Mouse (Mus musculus) cerebellum, postnatal 10 days (tissue): ENCODE results near the gene Klhl32.
A peak's percentile ranks its signal among the peaks of the same experiment; 100 is the strongest.
"Not testable (repeated sequence)": the region's sequence is repeated elsewhere in the genome, so short reads cannot be mapped to it uniquely, and the experiment has no call there.

Source experiments
- DNase-seq, 2 experiments: peaks; one replicate each; pipeline ENCODE4 v3.0.0; 2021; ENCODE audit warnings: mixed read lengths in 2 of 2

Gene Klhl32

GRCm38 (mm10) chr4:24850401-24851325, at the start of gene Klhl32:
Gene Klhl32 (minus strand): TSS chr4:24851124.
- peak; percentile 91 to 94 for DNase-seq

DNA sequence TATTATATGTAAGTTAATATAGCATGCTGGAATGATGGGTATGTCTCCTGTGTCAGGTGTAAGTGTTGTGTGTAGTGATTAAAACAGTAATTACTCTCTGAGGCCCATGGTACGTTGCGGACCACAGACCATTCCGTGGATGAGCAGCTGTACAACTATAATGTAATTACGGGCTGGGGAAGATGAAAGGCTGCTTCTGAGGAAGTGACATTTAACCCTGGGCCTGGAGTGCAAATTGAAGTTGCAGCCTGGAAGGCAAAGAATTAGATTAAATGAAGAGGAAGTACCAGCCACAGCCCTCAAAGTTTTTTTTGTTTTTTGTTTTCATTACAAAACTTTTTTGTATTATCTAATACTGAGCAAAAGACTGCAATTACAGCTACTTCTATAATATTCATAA, 48.2 kb upstream of the Klhl32 start:
- no peak for DNase-seq

DNA sequence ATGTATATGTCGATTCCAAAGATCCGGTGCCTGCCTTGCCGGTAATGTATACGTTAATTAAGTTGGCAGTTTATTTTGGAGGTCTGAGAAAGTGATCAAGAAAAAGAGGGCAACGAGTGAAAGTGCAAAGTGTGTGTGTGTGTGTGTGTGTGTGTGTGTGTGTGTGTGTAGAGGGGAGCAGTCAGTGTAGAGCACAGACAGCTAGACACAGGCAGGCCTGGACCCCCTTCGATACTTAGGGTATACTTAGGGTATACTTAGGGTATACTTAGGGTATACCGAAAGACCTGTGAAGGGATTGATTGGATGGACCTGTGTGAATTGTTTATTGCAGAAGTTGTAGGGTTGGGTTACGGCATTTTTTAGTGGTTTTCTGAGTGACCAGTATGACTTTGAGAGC, 47.7 kb upstream of the Klhl32 start:
- DNase-seq, result peak; percentile 12 to 17

GRCm38 (mm10) chr4:24897851-24898515, 47.1 kb upstream of the Klhl32 start, which contains the start of gene Ndufaf4:
Gene Ndufaf4 (plus strand): TSS chr4:24898083.
- DNase-seq, result peak; percentile 100

DNA sequence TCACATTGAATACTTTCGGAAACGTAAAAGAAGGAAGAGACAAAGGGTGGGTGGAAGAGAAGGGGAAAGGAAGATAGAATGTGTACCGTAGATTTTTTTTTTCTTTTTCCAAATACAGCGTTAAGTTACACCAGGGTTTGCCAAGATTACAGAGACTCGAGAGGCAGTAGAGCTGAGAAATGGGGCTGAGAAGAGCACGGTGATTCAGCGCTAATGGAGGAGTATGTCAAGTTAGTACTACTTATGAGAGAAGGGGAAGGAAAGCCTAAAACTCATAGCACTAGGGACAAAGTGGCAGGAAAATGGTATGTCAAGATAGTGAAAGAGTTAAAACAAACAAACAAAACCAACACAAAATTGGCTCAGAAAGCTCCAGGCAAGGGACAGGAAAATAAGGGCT, 46.4 kb upstream of the Klhl32 start:
- DNase-seq, result no peak

- DNase-seq, result peak; percentile 44 to 67
These were observed 45.9 kb upstream of the Klhl32 start for GRCm38 (mm10) chr4:24896829-24897228.

GRCm38 (mm10) chr4:24894625-24895024, 43.7 kb upstream of the Klhl32 start:
- no peak for DNase-seq

DNA sequence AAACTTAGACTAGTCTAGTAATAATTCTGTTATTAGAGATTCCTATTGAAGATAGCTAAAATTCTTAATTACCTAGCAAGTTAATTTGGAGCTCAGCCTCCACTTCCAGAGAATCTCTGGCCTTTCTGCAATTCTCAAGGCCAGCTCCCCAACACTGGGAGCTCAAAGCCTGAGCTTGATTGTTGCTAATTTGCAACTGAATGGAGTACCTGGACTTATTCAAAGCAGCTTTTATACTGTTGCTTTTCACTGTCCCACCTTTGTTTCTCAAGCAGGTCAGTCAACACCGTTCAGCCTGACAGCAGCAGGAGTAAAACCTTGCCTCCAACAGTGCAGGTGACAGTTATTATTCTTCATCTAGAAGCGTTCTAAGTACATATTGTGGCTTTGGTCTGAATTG, 41.4 kb upstream of the Klhl32 start:
- DNase-seq, result not testable (repeated sequence)

- not testable (repeated sequence) for DNase-seq
These were observed 38.5 kb upstream of the Klhl32 start for GRCm38 (mm10) chr4:24889386-24889785.

- DNase-seq, result no peak
These were observed 18.3 kb upstream of the Klhl32 start for GRCm38 (mm10) chr4:24869230-24869629.

DNA sequence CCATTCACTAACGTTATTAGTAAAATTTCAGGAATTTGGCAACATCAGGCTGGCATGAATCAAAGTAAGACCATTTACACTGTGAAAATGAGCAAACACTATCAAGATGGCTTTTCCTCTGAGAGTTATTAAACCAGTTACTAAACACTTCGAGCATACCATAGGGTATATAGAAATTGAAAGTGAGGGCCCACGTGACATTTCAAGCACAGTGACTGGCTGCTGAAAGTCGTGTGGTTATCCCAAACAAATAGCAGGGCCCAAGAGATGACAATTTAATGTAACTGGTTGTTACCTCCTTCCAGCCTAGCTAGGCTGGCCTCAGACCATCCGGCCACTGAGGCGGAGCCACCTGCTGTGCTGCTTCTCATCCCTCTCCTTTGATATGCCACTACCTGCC, 14.8 kb upstream of the Klhl32 start:
- no peak for DNase-seq

DNA sequence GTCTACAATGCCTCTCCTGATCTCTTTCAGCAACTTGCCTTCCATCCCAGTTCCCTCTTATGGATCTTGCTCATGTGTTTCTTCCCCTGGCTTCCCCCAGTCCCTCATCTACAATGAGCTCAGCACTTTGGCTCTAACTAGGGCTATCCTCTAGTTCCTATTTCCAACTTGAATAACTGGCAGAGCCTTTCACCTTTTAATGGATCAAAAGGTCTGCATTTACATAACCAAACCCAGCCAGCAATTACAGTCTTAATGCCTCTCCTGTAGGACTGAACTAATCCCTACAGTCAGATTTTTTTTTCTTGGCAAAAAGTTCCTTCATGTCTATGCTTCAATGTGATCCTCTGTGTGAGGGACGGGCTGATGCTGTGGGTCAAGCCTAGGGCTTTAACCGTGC, 3.5 kb downstream of the Klhl32 start:
- no peak for DNase-seq

GRCm38 (mm10) chr4:24845546-24845945, 5.4 kb downstream of the Klhl32 start:
- DNase-seq, result no peak

GRCm38 (mm10) chr4:24838567-24838966, 12.4 kb downstream of the Klhl32 start:
- DNase-seq, result no peak

DNA sequence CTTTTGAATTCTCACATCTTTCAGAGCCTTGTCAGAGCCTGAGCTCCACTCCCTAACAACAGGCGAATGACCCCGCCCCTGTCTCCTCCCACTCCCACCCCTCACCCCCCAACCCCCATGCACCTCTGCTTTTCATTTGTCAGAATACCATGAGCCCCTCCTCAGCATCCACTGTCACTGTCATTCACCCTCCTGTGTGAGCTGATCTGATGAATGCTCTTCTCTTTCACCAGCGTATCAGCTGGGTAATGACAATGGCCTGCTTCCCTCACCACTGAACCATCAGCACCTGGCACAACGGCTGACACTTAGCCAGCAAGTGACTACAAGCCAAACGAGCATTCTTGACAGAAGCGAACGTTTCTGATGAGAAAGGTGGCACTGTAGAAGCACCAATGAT, 15.4 kb downstream of the Klhl32 start:
- peak; percentile 34 to 46 for DNase-seq

DNA sequence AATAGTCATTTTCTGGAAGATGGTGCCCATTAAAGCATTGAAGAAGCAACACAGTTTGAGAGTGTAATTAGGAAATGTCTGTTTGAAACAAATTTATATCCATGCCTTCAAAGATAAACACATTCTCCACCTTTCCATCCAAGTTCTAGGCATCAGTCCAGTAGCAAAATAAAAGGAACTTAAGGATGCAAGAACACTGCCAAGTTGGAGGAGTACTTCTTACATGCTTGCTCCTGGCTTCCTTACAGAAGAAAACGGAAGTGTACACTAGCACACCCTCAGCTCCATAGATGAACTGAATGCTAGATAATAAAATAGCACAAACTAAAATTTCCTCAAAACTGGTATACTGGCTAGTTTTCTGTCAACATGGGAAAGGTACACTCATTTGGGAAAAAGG, 42.6 kb downstream of the Klhl32 start:
- no peak for DNase-seq

- DNase-seq, result no peak
These were observed 49.0 kb downstream of the Klhl32 start for GRCm38 (mm10) chr4:24801881-24802280.

DNA sequence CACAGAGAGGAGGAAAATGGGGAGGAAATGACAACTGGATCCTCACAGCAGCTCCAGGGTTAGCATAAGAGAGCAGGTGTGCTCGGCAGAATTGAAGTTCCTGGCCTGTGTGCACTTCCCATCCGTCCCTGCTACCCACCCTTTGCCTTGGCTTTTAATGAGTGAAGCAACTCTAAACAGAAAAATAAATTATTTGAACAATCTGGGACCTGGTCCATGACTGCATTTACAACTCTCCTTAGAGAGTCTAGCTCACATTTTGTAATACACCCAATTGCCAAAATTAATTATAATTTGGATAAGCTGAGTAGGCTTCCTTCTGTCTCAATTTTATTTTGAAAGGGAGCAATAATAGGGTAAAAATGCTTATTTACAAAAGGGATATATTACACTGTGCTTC, 49.6 kb downstream of the Klhl32 start:
- no peak for DNase-seq

DNA sequence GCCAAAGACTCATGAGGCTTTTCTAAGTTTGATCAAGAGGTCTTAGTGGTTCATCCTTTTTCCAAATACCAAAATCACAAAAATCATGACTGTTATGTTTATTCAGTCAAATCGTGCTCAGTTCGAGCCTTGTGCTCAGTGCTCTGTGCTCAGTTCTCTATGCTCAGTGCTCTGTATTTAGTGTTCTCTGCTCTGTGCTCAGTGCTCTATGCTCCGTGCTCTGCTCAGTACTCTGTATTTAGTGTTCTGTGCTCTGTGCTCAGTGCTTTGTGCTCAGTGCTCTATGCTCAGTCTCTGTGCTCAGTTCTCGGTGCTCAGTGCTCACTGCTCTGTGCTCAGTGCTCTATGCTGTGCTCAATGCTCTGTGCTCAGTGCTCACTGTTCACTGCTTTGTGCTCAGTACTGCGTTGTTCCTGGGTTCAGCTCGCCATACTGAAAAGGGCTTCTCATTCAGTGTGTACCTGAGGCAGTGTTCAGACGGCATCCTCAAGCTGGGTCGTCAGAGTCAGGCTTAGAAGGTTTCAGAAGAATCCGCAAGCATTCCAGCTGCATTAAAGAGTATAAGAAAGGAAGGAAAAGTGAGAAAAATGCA, 50.5 kb downstream of the Klhl32 start:
- no peak for DNase-seq

- peak in 1 of 2 experiments; percentile 27 for DNase-seq
These were observed 51.9 kb downstream of the Klhl32 start for GRCm38 (mm10) chr4:24799037-24799436.

DNA sequence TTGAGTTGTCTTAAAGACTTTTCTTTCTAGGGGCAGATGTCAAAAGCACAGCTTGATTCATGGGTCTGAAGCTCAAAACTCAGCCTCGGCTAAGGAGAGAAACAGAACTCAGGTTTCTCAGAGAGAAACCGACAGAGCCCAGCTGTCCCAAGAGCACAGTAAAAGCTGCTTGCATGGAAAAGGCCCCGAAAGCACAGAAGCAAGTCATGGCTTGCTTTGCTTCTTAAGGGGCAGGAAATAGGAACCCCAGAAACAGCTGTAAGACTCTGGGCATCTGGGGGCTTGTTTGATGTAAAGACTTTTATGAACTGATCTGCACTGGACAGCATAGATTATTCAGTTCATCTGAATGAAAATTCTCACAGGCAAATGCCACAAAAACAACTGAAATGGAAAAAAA, 53.1 kb downstream of the Klhl32 start:
- DNase-seq, result no peak

GRCm38 (mm10) chr4:24797280-24797679, 53.6 kb downstream of the Klhl32 start:
- no peak for DNase-seq

DNA sequence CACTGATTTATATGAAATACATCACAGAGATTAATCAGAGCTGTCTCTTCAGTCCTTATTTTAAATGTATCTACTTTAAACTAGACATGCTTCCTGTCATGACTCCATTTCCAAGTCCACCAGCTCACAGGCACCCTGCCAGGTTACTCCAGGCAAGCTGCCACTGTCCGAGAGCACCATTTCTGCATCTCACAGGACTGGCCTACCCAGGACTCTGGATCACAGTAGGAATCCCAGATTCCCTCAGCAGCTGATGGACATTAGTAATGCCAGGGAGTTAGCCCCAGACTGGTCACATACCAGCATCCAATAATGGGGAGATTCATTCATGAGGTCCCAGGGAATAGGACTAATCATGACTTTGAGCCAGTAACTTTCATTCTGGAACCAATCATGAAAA, 54.7 kb downstream of the Klhl32 start:
- peak; percentile 80 to 85 for DNase-seq

GRCm38 (mm10) chr4:24795180-24795579, 55.7 kb downstream of the Klhl32 start:
- no peak for DNase-seq
